Mouse (Mus musculus) frontal cortex, postnatal 36 days (tissue): ENCODE results near the gene Crygs.
A peak's percentile ranks its signal among the peaks of the same experiment; 100 is the strongest.

ENCODE experiments used
- DNase-seq, 2 experiments: peaks; one replicate each; pipeline ENCODE4 v3.0.0; 2022; ENCODE audit warnings: low spot score in 2 of 2

Gene Crygs

DNA sequence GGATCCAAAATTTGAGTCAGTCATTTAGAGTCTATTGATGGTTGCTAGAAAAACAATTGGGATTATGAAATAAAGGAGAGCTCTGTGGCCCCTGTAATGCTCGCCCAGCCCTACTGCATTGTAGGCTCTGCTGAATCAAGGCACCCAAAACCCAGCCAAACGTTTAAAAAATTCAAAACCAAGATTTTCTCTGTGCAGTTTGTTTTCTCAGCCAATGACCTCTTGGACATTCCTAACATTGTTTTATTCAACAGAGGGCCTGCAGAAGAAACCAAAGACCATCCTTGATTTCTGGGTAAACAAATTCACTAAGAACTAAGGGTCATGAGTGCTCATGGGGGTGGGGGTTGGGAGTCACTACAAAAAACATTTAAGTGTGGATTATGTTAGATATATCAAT, at the start of gene Crygs:
Crygs (minus strand) TSS at position 101 of the 400 bp plus-strand sequence.
- DNase-seq: no peak

GRCm38 (mm10) chr16:22857431-22858113, 46.2 kb upstream of the Crygs start, which contains the start of the genes Tbccd1 and Dnajb11:
Gene Tbccd1 (minus strand): TSS chr16:22857669.
Gene Dnajb11 (plus strand): TSS chr16:22857845.
- peak; percentile 100 for DNase-seq

DNA sequence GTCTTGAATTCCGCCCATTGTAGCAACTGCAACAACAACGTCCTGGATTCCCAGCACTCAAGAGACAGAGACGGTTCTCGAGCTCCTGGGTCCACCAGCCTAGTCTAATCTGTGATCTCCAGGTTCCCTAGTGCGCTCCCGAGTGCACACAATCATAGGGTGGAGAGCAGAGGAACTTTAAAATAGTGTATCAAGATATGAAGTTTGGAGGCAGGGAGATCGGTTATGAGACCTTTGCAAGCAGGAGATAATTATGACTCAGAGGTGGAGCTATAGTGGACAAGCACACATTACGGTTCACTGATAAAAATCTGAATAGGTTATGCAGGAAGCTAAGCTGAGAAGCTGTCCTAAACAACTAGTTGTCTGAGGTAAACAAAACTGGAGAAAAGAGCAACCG, 45.4 kb upstream of the Crygs start:
- no peak for DNase-seq

GRCm38 (mm10) chr16:22852709-22853108, 41.3 kb upstream of the Crygs start:
- no peak for DNase-seq

- no peak for DNase-seq
Observed at GRCm38 (mm10) chr16:22848331-22848730, 37.0 kb upstream of the Crygs start.

GRCm38 (mm10) chr16:22847686-22848085, 36.3 kb upstream of the Crygs start:
- no peak for DNase-seq

- DNase-seq: no peak
Observed at GRCm38 (mm10) chr16:22845481-22845880, 34.1 kb upstream of the Crygs start.

DNA sequence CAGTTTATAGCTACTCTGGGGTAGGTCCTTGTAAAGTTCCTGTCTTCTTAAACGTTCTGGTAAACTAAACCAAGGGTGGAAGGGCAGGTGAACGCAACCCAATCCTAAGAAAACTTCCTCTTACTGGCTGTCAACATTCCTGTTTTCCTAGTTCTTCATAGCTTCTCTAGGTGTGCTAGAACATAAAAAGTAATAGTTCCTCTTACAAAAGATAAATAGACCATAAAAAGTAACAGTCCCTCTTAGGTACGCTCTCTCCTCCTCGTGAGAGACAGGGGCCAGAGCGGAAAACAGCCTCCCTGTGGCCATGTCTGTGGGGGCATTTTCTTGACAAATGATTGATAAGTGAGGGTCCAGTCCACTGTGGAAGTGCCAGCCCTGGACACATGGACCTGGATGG, 33.5 kb upstream of the Crygs start:
- DNase-seq: no peak

- peak; percentile 72 to 76 for DNase-seq
Observed at GRCm38 (mm10) chr16:22844061-22844801, 32.9 kb upstream of the Crygs start.

GRCm38 (mm10) chr16:22842871-22843270, 31.5 kb upstream of the Crygs start:
- no peak for DNase-seq

DNA sequence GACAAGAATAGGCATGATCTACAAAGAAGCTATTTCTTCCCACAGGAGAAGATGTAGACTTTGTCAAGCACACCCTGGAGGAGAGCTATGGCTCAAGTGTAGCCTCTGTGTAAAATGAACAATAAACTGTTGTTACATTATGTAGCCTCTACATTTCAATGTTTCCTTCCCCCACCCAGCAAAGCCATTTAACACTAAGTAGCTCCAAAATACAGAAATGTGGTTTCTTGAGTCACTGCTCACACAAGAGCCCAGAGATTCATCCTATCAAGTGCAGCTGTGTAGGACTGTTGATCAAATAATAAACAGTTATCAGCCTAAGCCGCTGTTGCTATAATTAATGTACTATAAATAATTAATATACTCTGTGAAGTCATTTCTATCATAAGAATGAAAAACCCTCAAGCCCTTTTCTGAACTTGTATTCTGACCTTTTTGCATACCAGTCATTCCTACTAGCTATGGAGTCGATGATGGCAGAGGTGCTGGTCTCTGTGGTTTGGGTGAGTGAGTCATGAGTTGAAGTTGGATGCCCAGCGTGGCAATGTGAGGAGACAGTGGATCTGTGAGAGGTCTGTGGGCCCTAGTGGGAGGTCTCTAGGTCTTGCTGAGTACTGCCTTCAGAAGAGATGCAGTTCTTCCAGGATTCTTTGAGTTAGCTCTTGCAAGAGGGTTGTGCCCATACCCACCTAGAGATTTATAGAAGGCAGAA, 27.9 kb upstream of the Crygs start:
- DNase-seq: no peak

- DNase-seq: no peak
Observed at GRCm38 (mm10) chr16:22832932-22833525, 21.7 kb upstream of the Crygs start.

DNA sequence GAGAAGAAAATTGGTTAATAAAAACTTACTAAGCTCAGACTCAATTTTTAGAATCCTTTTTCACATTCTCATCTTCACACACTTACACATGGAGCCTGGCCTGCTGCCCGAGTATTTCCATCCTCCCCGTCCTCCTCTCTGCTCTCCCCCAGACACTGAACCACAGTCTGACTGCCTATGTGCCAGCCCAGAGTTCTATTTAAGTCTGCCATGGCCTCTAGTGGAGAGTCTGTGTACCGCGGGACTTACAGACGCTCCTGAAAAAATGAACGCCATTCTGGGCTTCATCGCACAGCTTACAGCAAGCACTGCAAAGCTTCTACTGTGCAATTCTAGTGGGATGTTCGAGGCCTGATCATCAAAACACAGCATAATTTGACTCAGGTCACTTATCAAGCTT, 9.4 kb upstream of the Crygs start:
- peak; percentile 58 to 68 for DNase-seq

- DNase-seq: peak; percentile 48 to 64
Observed at GRCm38 (mm10) chr16:22807468-22808070, 3.8 kb downstream of the Crygs start.

- DNase-seq: no peak
Observed at GRCm38 (mm10) chr16:22802786-22803185, 8.6 kb downstream of the Crygs start.

- DNase-seq: no peak
Observed at GRCm38 (mm10) chr16:22800849-22801109, 10.6 kb downstream of the Crygs start.

DNA sequence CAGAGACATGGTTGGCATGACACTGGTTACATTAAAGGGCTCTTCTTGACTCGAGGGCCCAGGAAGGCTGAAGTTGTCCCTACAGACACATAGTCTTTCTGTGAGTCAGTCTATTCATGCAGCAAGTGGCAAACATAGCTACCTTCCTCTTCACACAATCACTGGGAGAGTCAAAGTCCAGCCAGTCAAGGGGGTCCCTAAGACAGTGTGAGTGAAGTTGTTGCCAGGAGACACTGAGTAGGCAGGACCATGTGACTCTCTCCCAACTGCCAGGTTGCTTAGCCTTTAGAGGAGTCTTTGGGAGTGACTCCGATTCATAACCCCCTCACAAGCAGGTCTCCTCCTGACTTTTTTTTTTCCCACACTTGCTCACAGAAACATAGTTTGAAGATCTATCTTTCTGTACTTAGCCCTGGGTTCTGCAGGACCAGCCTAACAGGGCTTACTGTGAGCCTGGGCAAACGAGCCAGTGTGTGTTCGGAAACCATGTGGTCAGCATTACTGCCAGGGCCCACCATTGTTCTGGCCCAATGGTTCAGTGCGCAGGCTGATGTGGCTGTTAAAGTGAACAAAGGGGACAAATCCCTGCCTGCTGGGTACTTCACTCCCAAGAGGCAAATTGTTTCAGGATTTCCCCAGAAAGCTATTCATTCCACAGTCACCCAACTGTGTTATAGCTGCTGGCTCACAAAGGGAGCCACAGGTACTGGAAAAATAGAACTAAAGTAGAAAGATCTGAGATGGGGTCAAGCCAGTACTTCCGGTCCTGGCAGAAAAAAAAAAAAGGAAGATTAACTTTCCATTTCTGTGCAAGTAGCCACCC, 11.1 kb downstream of the Crygs start:
- no peak for DNase-seq

- no peak for DNase-seq
Observed at GRCm38 (mm10) chr16:22798520-22798919, 12.9 kb downstream of the Crygs start.

- DNase-seq: no peak
Observed at GRCm38 (mm10) chr16:22797521-22797920, 13.9 kb downstream of the Crygs start.

DNA sequence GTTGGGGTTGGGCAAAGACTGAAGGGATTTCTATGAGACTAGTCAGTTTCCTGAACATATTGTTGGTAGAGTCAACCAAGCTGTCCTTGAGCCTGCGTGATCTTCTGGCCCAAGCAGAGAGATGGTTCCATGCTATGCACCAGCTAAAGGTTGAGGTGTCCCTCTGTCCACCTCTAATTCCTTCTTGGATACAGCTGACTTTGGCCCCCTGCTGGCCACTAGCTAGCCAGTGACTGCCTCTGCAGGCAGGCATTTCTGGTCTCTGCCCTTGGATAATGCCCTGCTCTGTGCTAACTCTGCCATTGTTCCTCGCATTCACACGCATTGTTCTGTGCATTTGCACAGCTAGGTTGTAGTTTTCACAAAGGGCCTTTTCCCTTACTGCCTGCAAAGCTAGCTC, 15.9 kb downstream of the Crygs start:
- no peak for DNase-seq

DNA sequence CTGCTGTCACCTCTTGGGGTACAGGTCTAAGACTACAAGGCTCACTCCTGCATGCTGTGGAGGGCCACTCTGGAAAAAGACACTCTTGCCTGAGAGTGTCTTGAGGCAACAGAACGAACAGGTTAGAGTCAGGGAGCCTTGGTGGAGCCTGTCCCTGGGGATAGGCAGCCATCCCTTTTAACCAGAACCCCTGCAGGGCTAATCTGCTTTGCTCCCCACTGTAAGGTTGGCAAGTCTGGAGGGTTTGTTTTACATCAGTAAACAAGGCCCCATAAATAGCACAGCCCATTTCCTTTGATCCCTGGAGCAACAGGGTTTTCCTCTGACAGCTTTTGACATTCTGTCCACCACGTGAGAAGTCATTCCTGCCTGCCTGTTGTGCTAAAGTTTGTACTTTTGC, 20.1 kb downstream of the Crygs start:
- DNase-seq: no peak
